Mouse (Mus musculus) cerebellum, adult 2 months (tissue): ENCODE measurements around the gene Mpi.

Experiments
- CTCF ChIP-seq: fragments of 200-500 bp; IDR thresholded peaks from 2 replicates; pipeline ENCODE4 v1.5.1; 2011; ENCODE audit warnings: low read depth, mild to moderate bottlenecking, control low read depth, low read length, moderate library complexity, borderline replicate concordance; ENCODE audit not compliant: insufficient read depth
- POLR2A ChIP-seq: fragments of 200-500 bp; IDR thresholded peaks from 2 replicates; pipeline ENCODE4 v1.6.1; 2011; ENCODE audit warnings: low read length, control low read depth, borderline replicate concordance; ENCODE audit not compliant: insufficient read depth

- TF ChIP-seq CTCF (no peak), POLR2A (no peak)
Measured at GRCm38 (mm10) chr9:57574397-57574796, 21.8 kb upstream of the Mpi start.
